Mouse (Mus musculus) E14TG2a.4 (cell line): ENCODE data around the gene Wwp2.

ENCODE experiments used
- H3K27me3 ChIP-seq: 2 replicates; pipeline ENCODE4 v1.6.1; 2014; ENCODE audit warnings: low read length, control low read depth; ENCODE audit not compliant: insufficient read depth
- H3K36me3 ChIP-seq: 2 replicates; pipeline ENCODE4 v1.6.1; 2014; ENCODE audit warnings: low read length, control low read depth; ENCODE audit not compliant: insufficient read depth
- H3K4me1 ChIP-seq: replicated peaks from 2 replicates; pipeline ENCODE4 v1.6.1; 2014; ENCODE audit warnings: low read depth, low read length, control low read depth
- H3K4me3 ChIP-seq: replicated peaks from 2 replicates; pipeline ENCODE4 v1.5.1; 2014; ENCODE audit warnings: mild to moderate bottlenecking, low read length
- H3K9me3 ChIP-seq: 2 replicates; pipeline ENCODE4 v1.6.1; 2014; ENCODE audit warnings: low read length, control low read depth
- CTCF ChIP-seq: conservative IDR thresholded peaks from 2 replicates; pipeline ENCODE4 v1.5.1; 2014; ENCODE audit warnings: low read length
- NANOG ChIP-seq: IDR thresholded peaks from 2 replicates; pipeline ENCODE4 v1.6.1; 2014; ENCODE audit warnings: borderline replicate concordance, low read length, mixed read lengths
- POU5F1 ChIP-seq: IDR thresholded peaks from 2 replicates; pipeline ENCODE4 v1.6.1; 2014; ENCODE audit warnings: low read length, borderline replicate concordance

The Wwp2 gene

GRCm38 (mm10) chr8:107552234-107552633 lies 116.1 kb downstream of the Wwp2 start:
- peaks cover 22% of the 10 kb centered on the region for H3K4me1 ChIP-seq
- no peak overlapping the region for H3K4me3 ChIP-seq
- no peaks in the 10 kb centered on the region for H3K9me3 ChIP-seq
- no peaks in the 10 kb centered on the region for H3K27me3 ChIP-seq
- TF ChIP-seq POU5F1 (no peak), CTCF (no peak), NANOG (no peak)
- peaks cover 90% of the 10 kb centered on the region for H3K36me3 ChIP-seq

GRCm38 (mm10) chr8:107555231-107555630 lies 119.1 kb downstream of the Wwp2 start:
- Histone ChIP-seq H3K4me3 (no peak overlapping the region), H3K36me3 (peaks cover 78% of the 10 kb centered on the region), H3K9me3 (no peaks in the 10 kb centered on the region), H3K4me1 (peaks cover 27% of the 10 kb centered on the region), H3K27me3 (no peaks in the 10 kb centered on the region)
- TF ChIP-seq POU5F1 (no peak), NANOG (no peak), CTCF (peak; percentile 22; the same call in 1 of the 2 replicates)

- Histone ChIP-seq H3K36me3 (peaks cover 65% of the 10 kb centered on the region), H3K9me3 (no peaks in the 10 kb centered on the region), H3K27me3 (no peaks in the 10 kb centered on the region), H3K4me1 (peaks cover 39% of the 10 kb centered on the region), H3K4me3 (no peak overlapping the region)
- no peak for TF ChIP-seq POU5F1
- no peak for TF ChIP-seq CTCF
Measured at GRCm38 (mm10) chr8:107556511-107556936, 120.4 kb downstream of the Wwp2 start.

GRCm38 (mm10) chr8:107560820-107561536 lies 124.8 kb downstream of the Wwp2 start:
- TF ChIP-seq POU5F1 (no peak), CTCF (no peak), NANOG (no peak)
- Histone ChIP-seq H3K4me3 (peak overlapping the region; percentile 41; the same call in 1 of the 2 replicates), H3K9me3 (no peaks in the 10 kb centered on the region), H3K36me3 (peaks cover 28% of the 10 kb centered on the region), H3K4me1 (peaks cover 43% of the 10 kb centered on the region), H3K27me3 (no peaks in the 10 kb centered on the region)

GRCm38 (mm10) chr8:107562164-107562563 lies 126.0 kb downstream of the Wwp2 start:
- Histone ChIP-seq H3K4me1 (peaks cover 39% of the 10 kb centered on the region), H3K36me3 (peaks cover 16% of the 10 kb centered on the region), H3K4me3 (no peak overlapping the region), H3K9me3 (no peaks in the 10 kb centered on the region), H3K27me3 (no peaks in the 10 kb centered on the region)
- no peak for TF ChIP-seq NANOG

- H3K9me3 ChIP-seq, result no peaks in the 10 kb centered on the region
- no peaks in the 10 kb centered on the region for H3K27me3 ChIP-seq
- no peak overlapping the region for H3K4me3 ChIP-seq
- no peaks in the 10 kb centered on the region for H3K36me3 ChIP-seq
- TF ChIP-seq NANOG, result no peak
- TF ChIP-seq POU5F1, result no peak
- no peak for TF ChIP-seq CTCF
- peaks cover 18% of the 10 kb centered on the region for H3K4me1 ChIP-seq
Measured at GRCm38 (mm10) chr8:107571046-107571445, 134.9 kb downstream of the Wwp2 start.

- Histone ChIP-seq H3K4me3 (no peak overlapping the region), H3K9me3 (no peaks in the 10 kb centered on the region), H3K27me3 (no peaks in the 10 kb centered on the region), H3K36me3 (no peaks in the 10 kb centered on the region), H3K4me1 (peaks cover 23% of the 10 kb centered on the region)
- TF ChIP-seq NANOG (no peak), POU5F1 (no peak), CTCF (no peak)
Measured at GRCm38 (mm10) chr8:107571486-107572135, 135.4 kb downstream of the Wwp2 start.

- Histone ChIP-seq H3K4me3 (no peak overlapping the region), H3K36me3 (peaks cover 2% of the 10 kb centered on the region; the same call in 1 of the 2 replicates), H3K27me3 (no peaks in the 10 kb centered on the region), H3K4me1 (peaks cover 28% of the 10 kb centered on the region), H3K9me3 (no peaks in the 10 kb centered on the region)
- TF ChIP-seq POU5F1 (no peak), NANOG (no peak), CTCF (peak; percentile 81)
Measured at GRCm38 (mm10) chr8:107572497-107572896, 136.3 kb downstream of the Wwp2 start.
